13 mouse cellular contexts compared by ENCODE assay signal in genomic region chr11:24315582-24315981, GRCm38 (mm10).
"Had no signal": no experiment of that assay in that cellular context is flagged by ENCODE, and none has a peak within 500 bp of the region (broad histone marks: within the 10 kb centered on the region; RNA-seq: fewer than 3 reads in every experiment).

No protein-coding gene starts in this region.

- DNase-seq: kidney, adult 8-10 months; kidney, postnatal 10 days; kidney, postnatal 36 days; liver, embryonic 13.5 days; lung, adult 2 months; lung, postnatal 14 days; lung, postnatal 4 days; midbrain, embryonic 14.5 days; thymus, adult 2 months; thymus, postnatal 14 days; thymus, postnatal 4 days had no signal

- H3K9ac ChIP-seq: kidney, embryonic 15.5 days; liver, embryonic 13.5 days had no signal

- H3K27ac ChIP-seq: kidney, embryonic 15.5 days; left cerebral cortex, adult 2 months; liver, embryonic 13.5 days had no signal

- H3K27me3 ChIP-seq: kidney, embryonic 15.5 days; liver, embryonic 13.5 days had no signal

- H3K4me2 ChIP-seq: kidney, embryonic 15.5 days; liver, embryonic 13.5 days had no signal

- H3K36me3 ChIP-seq: kidney, embryonic 15.5 days; liver, embryonic 13.5 days had no signal

- H3K9me3 ChIP-seq: kidney, embryonic 15.5 days; liver, embryonic 13.5 days had no signal

- H3K4me1 ChIP-seq: kidney, embryonic 15.5 days; liver, embryonic 13.5 days had no signal

- H3K4me3 ChIP-seq: kidney, embryonic 15.5 days; left cerebral cortex, adult 2 months; liver, embryonic 13.5 days had no signal
